Mouse (Mus musculus) Patski (cell line): Measurements from ENCODE around the gene Obsl1. TPM values are rescaled to one million over a fixed set of nuclear protein-coding genes. Genes with fewer than 3 reads are reported as not detected.
A peak's percentile ranks its signal among the peaks of the same experiment; 100 is the strongest.

Source experiments
- ATAC-seq: fragments of 100-300 bp; one replicate; pipeline ENCODE4 v1.8.0; 2021
- CTCF ChIA-PET: fragments of 350-600 bp; sonication (Branson Sonifier 250); formaldehyde crosslinking; loops from one replicate; lab custom pipeline; 2022; ENCODE audit warnings: inconsistent platforms; lab: Charles Lee
- POLR2A ChIA-PET: fragments of 350-600 bp; sonication (Branson Sonifier 250); formaldehyde crosslinking; loops from one replicate; lab custom pipeline; 2022; ENCODE audit warnings: antibody characterized with exemption, inconsistent platforms; lab: Charles Lee
- DNase-seq: peaks from one replicate; pipeline ENCODE4 v3.0.0-alpha.2; 2011; ENCODE audit warnings: low read depth, low spot score
- H3K27me3 ChIP-seq: fragments of 371-371 bp; one replicate; pipeline ENCODE4 v1.5.1; 2021
- CTCF ChIP-seq: fragments of 100-300 bp; IDR thresholded peaks from one replicate; pipeline ENCODE4 v1.5.1; 2021
- in situ Hi-C: fragments of 300-500 bp; cut with MboI; formaldehyde crosslinking; loops from 3 replicates; pipeline ENCODE4 v1.11.1; 2018; ENCODE audit warnings: low pct_unique_long_range_greater_than_20kb, mixed read lengths
- polyA plus RNA-seq: library from polyadenylated mRNA; unstranded; gene quantifications from one replicate; pipeline ENCODE4 v1.2.3, GENCODE M21; 2021

The Obsl1 gene
- polyA plus RNA-seq, 1 experiment from 2014 or later = 33.3 TPM

GRCm38 (mm10) chr1:75476441-75476840 is 29.8 kb downstream of the Obsl1 start:
- ChIA-PET POLR2A (interaction anchor here (0.6 to 1.2 kb wide), 2 partner anchors 45 to 83 kb away, joined by 3 to 5 read pairs; no protein-coding TSS in a partner anchor), CTCF (interaction anchor here (0.6 to 3.8 kb wide), 24 partner anchors 9 to 249 kb away, joined by 3 to 32 read pairs (median 4); partner anchors contain the start of gene Gmppa)
- in situ Hi-C loops = loop anchor here (5.0 to 10.0 kb wide), 2 partner anchors 81 to 118 kb away; no protein-coding TSS in a partner anchor
- H3K27me3 ChIP-seq = no peaks in the 10 kb centered on the region
- ATAC-seq (no peak), DNase-seq (no peak)
- TF ChIP-seq CTCF = no peak

GRCm38 (mm10) chr1:75469287-75469825 is 36.9 kb downstream of the Obsl1 start:
- H3K27me3 ChIP-seq = peaks cover 9% of the 10 kb centered on the region
- POLR2A ChIA-PET = no interaction called here
- DNase-seq (no peak), ATAC-seq (no peak)
- TF ChIP-seq CTCF = no peak
- CTCF ChIA-PET = interaction anchor here (0.9 to 4.1 kb wide), 2 partner anchors 8 to 22 kb away, joined by 3 to 31 read pairs; no protein-coding TSS in a partner anchor
- in situ Hi-C loops = loop anchor here (5.0 kb wide), 1 partner anchor 127 kb away; no protein-coding TSS in a partner anchor

DNA sequence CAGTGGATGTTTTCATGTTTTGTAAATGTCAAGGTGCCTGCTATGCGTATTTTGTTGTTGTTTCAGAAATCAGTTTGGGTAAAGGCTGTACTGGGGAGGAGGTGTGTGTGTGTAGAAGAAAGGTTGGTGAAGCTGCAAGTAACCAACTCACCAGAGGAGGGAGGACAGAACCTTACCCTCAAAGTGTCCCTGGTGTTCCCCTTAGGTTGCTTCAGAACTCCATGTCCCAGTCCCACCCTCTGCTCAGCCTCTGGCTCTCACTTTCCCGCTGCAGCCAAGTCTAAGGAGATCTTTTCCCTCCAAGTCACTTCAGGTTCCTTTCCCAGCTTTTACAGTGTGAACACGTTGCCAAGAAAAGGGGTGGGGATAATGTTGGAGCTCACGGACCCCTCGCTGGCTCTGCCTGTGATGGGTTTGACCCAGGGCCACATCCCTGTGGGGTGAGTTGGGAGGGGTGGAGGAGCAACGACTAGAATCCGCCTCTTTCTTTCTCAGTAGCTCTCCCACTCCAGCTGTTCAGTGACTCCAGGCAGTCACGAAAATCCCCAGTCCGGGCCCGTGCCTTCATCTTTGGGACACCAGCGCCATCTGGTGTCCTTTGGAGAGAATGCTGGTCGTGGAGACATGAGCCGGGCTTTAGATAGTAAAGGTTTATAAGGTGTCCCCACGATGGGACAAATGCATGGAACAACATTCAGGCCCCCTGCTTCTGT is 38.9 kb downstream of the Obsl1 start:
- DNase-seq = no peak
- TF ChIP-seq CTCF = no peak
- ATAC-seq = peak; percentile 63
- peaks cover 9% of the 10 kb centered on the region for H3K27me3 ChIP-seq
- POLR2A ChIA-PET = interaction anchor here (0.6 to 1.5 kb wide), 6 partner anchors 13 to 1729 kb away, joined by 3 to 5 read pairs (median 4); no protein-coding TSS in a partner anchor
- CTCF ChIA-PET = interaction anchor here (0.6 to 4.1 kb wide), 13 partner anchors 10 to 150 kb away, joined by 3 to 45 read pairs (median 12); partner anchors contain the start of genes Dnpep and Gmppa
- in situ Hi-C loops = loop anchor here (5.0 kb wide), 1 partner anchor 125 kb away; no protein-coding TSS in a partner anchor

DNA sequence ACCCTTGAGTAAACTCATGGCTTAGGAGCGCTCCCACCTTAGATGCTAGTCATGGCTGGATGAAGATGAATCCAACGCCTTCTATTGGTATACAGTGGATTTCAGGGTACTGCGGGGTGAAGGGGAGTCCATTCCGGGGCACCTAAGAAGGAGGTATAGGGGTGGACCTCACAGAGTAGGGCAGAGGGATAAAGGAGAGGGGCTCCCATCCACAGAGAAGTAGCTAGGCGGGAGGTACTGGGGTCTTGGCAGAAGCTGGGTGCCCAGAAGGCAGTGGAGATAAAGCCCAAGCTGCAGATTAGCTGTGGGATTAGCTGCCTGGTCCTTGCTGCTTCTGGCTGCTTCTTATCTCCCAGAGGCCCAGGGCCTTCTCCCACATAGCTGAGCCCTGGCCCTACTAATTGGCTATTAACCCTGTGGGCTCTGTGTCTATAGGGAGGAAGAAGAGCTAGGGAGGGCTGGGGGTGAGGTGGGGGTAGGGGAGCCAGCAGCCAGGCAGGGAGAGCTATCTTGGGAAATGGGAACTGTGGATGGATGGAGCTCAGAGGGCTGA is 42.5 kb downstream of the Obsl1 start:
- in situ Hi-C loops = no loop called here
- peaks cover 5% of the 10 kb centered on the region for H3K27me3 ChIP-seq
- POLR2A ChIA-PET = interaction anchor here (0.9 kb wide), 1 partner anchor 119 kb away, joined by 3 read pairs; no protein-coding TSS in a partner anchor
- ATAC-seq = no peak
- no peak for TF ChIP-seq CTCF
- CTCF ChIA-PET = interaction anchor here (0.8 to 1.8 kb wide), 5 partner anchors 64 to 145 kb away, joined by 3 to 8 read pairs (median 4); no protein-coding TSS in a partner anchor
- no peak for DNase-seq

- DNase-seq = no peak
- POLR2A ChIA-PET = no interaction called here
- ATAC-seq = no peak
- H3K27me3 ChIP-seq = peaks cover 5% of the 10 kb centered on the region
- no peak for TF ChIP-seq CTCF
- CTCF ChIA-PET = interaction anchor here (0.8 to 1.8 kb wide), 4 partner anchors 63 to 144 kb away, joined by 3 to 5 read pairs (median 4); no protein-coding TSS in a partner anchor
- in situ Hi-C loops = no loop called here
Observed at GRCm38 (mm10) chr1:75462636-75463035, 43.6 kb downstream of the Obsl1 start.

DNA sequence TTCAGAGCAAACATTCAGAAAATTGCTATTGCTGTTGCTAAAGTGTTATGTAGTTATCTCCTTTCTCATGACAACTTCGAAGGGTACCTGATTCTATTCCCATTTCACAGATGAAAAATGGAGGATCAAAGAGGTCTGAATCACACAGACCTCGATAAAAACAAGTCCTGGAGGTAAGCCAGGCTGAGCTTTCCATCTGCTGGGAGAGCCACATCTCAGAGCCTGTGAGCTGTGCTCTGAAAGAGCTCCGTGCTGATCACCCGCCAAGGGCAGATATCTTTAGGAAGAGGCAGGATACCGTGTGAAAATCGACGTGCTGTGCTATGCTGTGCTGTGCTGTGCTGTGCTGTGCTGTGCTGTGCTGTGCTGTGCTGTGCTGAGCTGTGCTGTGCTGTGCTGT is 46.0 kb downstream of the Obsl1 start:
- POLR2A ChIA-PET = no interaction called here

GRCm38 (mm10) chr1:75458789-75459684 is 47.2 kb downstream of the Obsl1 start:
- no peak for ATAC-seq
- DNase-seq = no peak
- H3K27me3 ChIP-seq = no peaks in the 10 kb centered on the region
- POLR2A ChIA-PET = interaction anchor here (0.6 to 1.7 kb wide), 4 partner anchors 9 to 141 kb away, joined by 3 to 7 read pairs (median 4); no protein-coding TSS in a partner anchor
- TF ChIP-seq CTCF = no peak
- in situ Hi-C loops = no loop called here
- CTCF ChIA-PET = interaction anchor here (0.9 to 3.6 kb wide), 9 partner anchors 8 to 116 kb away, joined by 3 to 23 read pairs (median 3); partner anchors contain the start of genes Chpf, Gmppa and Tmem198

More for the DNA sequence above, 46.0 kb downstream of the Obsl1 start:
- H3K27me3 ChIP-seq = peaks cover 5% of the 10 kb centered on the region
- in situ Hi-C loops = no loop called here
- CTCF ChIA-PET = interaction anchor here (0.9 kb wide), 1 partner anchor 117 kb away, joined by 3 read pairs; no protein-coding TSS in a partner anchor
- no peak for DNase-seq
- TF ChIP-seq CTCF = no peak
- ATAC-seq = no peak

- POLR2A ChIA-PET = interaction anchor here (0.6 to 1.7 kb wide), 5 partner anchors 10 to 140 kb away, joined by 3 to 7 read pairs (median 4); no protein-coding TSS in a partner anchor
- H3K27me3 ChIP-seq = no peaks in the 10 kb centered on the region
- peak; percentile 67 for ATAC-seq
- peak; percentile 58 for DNase-seq
- TF ChIP-seq CTCF = no peak
- in situ Hi-C loops = no loop called here
- CTCF ChIA-PET = interaction anchor here (0.9 to 3.6 kb wide), 9 partner anchors 9 to 115 kb away, joined by 3 to 23 read pairs (median 4); partner anchors contain the start of genes Chpf, Gmppa and Tmem198
Observed at GRCm38 (mm10) chr1:75458025-75458788, 48.0 kb downstream of the Obsl1 start.
